Mouse (Mus musculus): Measurements from ENCODE around the gene Filip1l.

GRCm38 (mm10) chr16:57573831-57574230, 220.9 kb downstream of the Filip1l start:
- TF ChIP-seq ZC3H11A (IDR thresholded peaks at IDR 0.05; ENCODE audit: borderline replicate concordance, low read depth, low read length): no peak
- TF ChIP-seq MAFK (IDR thresholded peaks at IDR 0.05; ENCODE audit: insufficient read depth, low read depth, low read length): no peak
- TF ChIP-seq ZNF384 (IDR thresholded peaks at IDR 0.05; ENCODE audit: low read depth, low read length): no peak
